Mouse (Mus musculus): ENCODE data around the gene Timeless. TPM values are rescaled to one million over a fixed set of nuclear protein-coding genes. Genes with fewer than 3 reads are reported as not detected.

Gene Timeless
- polyA plus RNA-seq, 1 experiment: 6.6 TPM

GRCm38 (mm10) chr10:128218387-128219117, 13.3 kb upstream of the Timeless start:
- no peak for TF ChIP-seq POLR2A (IDR thresholded peaks at IDR 0.05; ENCODE audit: borderline replicate concordance, insufficient read depth, low read length)
- no peak for TF ChIP-seq CTCF (IDR thresholded peaks at IDR 0.05; ENCODE audit: borderline replicate concordance, insufficient read depth, low read depth, low read length)
- no peak overlapping the region for H3K27ac ChIP-seq (ENCODE audit: insufficient read depth, low read length)
- no peak overlapping the region for H3K4me3 ChIP-seq (replicated peaks; ENCODE audit: insufficient read depth, low read depth, low read length)
- DNase-seq: no peak
- no peaks in the 10 kb centered on the region for H3K27me3 ChIP-seq (ENCODE audit: control insufficient read depth, insufficient read depth, low read length)
- 94% methylated on average over 18 of the region's 18 CpGs for WGBS
- H3K4me1 ChIP-seq (ENCODE audit: control insufficient read depth, insufficient read depth, low read length): no peaks in the 10 kb centered on the region; the same call in 1 of the 2 replicates

- no peak for DNase-seq
- WGBS: 63% methylated on average over 16 of the region's 16 CpGs
- no peaks in the 10 kb centered on the region; the same call in 1 of the 2 replicates for H3K4me1 ChIP-seq (ENCODE audit: control insufficient read depth, insufficient read depth, low read length)
Observed at GRCm38 (mm10) chr10:128221533-128222286, 10.2 kb upstream of the Timeless start.

GRCm38 (mm10) chr10:128225064-128225463, 6.8 kb upstream of the Timeless start:
- Histone ChIP-seq H3K27ac (ENCODE audit: insufficient read depth, low read length) (no peak overlapping the region), H3K27me3 (ENCODE audit: control insufficient read depth, insufficient read depth, low read length) (no peaks in the 10 kb centered on the region), H3K4me1 (ENCODE audit: control insufficient read depth, insufficient read depth, low read length) (no peaks in the 10 kb centered on the region; the same call in 1 of the 2 replicates), H3K4me3 (replicated peaks; ENCODE audit: insufficient read depth, low read depth, low read length) (no peak overlapping the region)
- TF ChIP-seq POLR2A (IDR thresholded peaks at IDR 0.05; ENCODE audit: borderline replicate concordance, insufficient read depth, low read length) (no peak), CTCF (IDR thresholded peaks at IDR 0.05; ENCODE audit: borderline replicate concordance, insufficient read depth, low read depth, low read length) (no peak)
- no peak for DNase-seq
- 46% methylated on average over 5 of the region's 5 CpGs for WGBS

More at GRCm38 (mm10) chr10:128221533-128222286, 10.2 kb upstream of the Timeless start:
- TF ChIP-seq CTCF (IDR thresholded peaks at IDR 0.05; ENCODE audit: borderline replicate concordance, insufficient read depth, low read depth, low read length): no peak
- TF ChIP-seq POLR2A (IDR thresholded peaks at IDR 0.05; ENCODE audit: borderline replicate concordance, insufficient read depth, low read length): no peak
- no peak overlapping the region for H3K4me3 ChIP-seq (replicated peaks; ENCODE audit: insufficient read depth, low read depth, low read length)
- no peaks in the 10 kb centered on the region for H3K27me3 ChIP-seq (ENCODE audit: control insufficient read depth, insufficient read depth, low read length)
- H3K27ac ChIP-seq (ENCODE audit: insufficient read depth, low read length): no peak overlapping the region

- DNase-seq: no peak
- no peak for TF ChIP-seq CTCF (IDR thresholded peaks at IDR 0.05; ENCODE audit: borderline replicate concordance, insufficient read depth, low read depth, low read length)
- TF ChIP-seq POLR2A (IDR thresholded peaks at IDR 0.05; ENCODE audit: borderline replicate concordance, insufficient read depth, low read length): no peak
- H3K4me1 ChIP-seq (ENCODE audit: control insufficient read depth, insufficient read depth, low read length): no peaks in the 10 kb centered on the region; the same call in 1 of the 2 replicates
- no peaks in the 10 kb centered on the region for H3K27me3 ChIP-seq (ENCODE audit: control insufficient read depth, insufficient read depth, low read length)
- WGBS: 44% methylated on average over 4 of the region's 4 CpGs
- H3K4me3 ChIP-seq (replicated peaks; ENCODE audit: insufficient read depth, low read depth, low read length): no peak within 1 kb of the TSS
- H3K27ac ChIP-seq (ENCODE audit: insufficient read depth, low read length): no peak within 1 kb of the TSS
Observed at GRCm38 (mm10) chr10:128225538-128225937, 6.3 kb upstream of the Timeless start, which contains the start of gene Mip. Mip (plus strand) TSS chr10:128225838.

GRCm38 (mm10) chr10:128227592-128227991, 4.3 kb upstream of the Timeless start:
- H3K27ac ChIP-seq (ENCODE audit: insufficient read depth, low read length): no peak overlapping the region
- no peaks in the 10 kb centered on the region for H3K4me1 ChIP-seq (ENCODE audit: control insufficient read depth, insufficient read depth, low read length)
- TF ChIP-seq CTCF (IDR thresholded peaks at IDR 0.05; ENCODE audit: borderline replicate concordance, insufficient read depth, low read depth, low read length): no peak
- DNase-seq: no peak
- H3K27me3 ChIP-seq (ENCODE audit: control insufficient read depth, insufficient read depth, low read length): no peaks in the 10 kb centered on the region
- WGBS: 60% methylated on average over 9 of the region's 9 CpGs
- no peak overlapping the region for H3K4me3 ChIP-seq (replicated peaks; ENCODE audit: insufficient read depth, low read depth, low read length)

- 90% methylated on average over 8 of the region's 8 CpGs for WGBS
- H3K4me3 ChIP-seq (replicated peaks; ENCODE audit: insufficient read depth, low read depth, low read length): no peak overlapping the region
- DNase-seq: no peak
- H3K27ac ChIP-seq (ENCODE audit: insufficient read depth, low read length): no peak overlapping the region
- TF ChIP-seq POLR2A (IDR thresholded peaks at IDR 0.05; ENCODE audit: borderline replicate concordance, insufficient read depth, low read length): no peak
- no peak for TF ChIP-seq CTCF (IDR thresholded peaks at IDR 0.05; ENCODE audit: borderline replicate concordance, insufficient read depth, low read depth, low read length)
- no peaks in the 10 kb centered on the region for H3K27me3 ChIP-seq (ENCODE audit: control insufficient read depth, insufficient read depth, low read length)
- H3K4me1 ChIP-seq (ENCODE audit: control insufficient read depth, insufficient read depth, low read length): peaks cover 2% of the 10 kb centered on the region; the same call in 1 of the 2 replicates
Observed at GRCm38 (mm10) chr10:128228009-128228408, 3.9 kb upstream of the Timeless start.

- Histone ChIP-seq H3K4me1 (ENCODE audit: control insufficient read depth, insufficient read depth, low read length) (peaks cover 3% of the 10 kb centered on the region; the same call in 1 of the 2 replicates), H3K27ac (ENCODE audit: insufficient read depth, low read length) (no peak overlapping the region), H3K4me3 (replicated peaks; ENCODE audit: insufficient read depth, low read depth, low read length) (no peak overlapping the region), H3K27me3 (ENCODE audit: control insufficient read depth, insufficient read depth, low read length) (no peaks in the 10 kb centered on the region)
- DNase-seq: no peak
- 84% methylated on average over 12 of the region's 12 CpGs for WGBS
- TF ChIP-seq CTCF (IDR thresholded peaks at IDR 0.05; ENCODE audit: borderline replicate concordance, insufficient read depth, low read depth, low read length) (no peak), POLR2A (IDR thresholded peaks at IDR 0.05; ENCODE audit: borderline replicate concordance, insufficient read depth, low read length) (no peak)
Observed at GRCm38 (mm10) chr10:128230582-128230981, 1.3 kb upstream of the Timeless start.

All from cerebellum, adult 2 months (tissue).